Mouse (Mus musculus): ENCODE data around the gene Gm3233.
"Not testable (repeated sequence)": the region's sequence is repeated elsewhere in the genome, so short reads cannot be mapped to it uniquely, and the experiment has no call there.

Gene Gm3233

DNA sequence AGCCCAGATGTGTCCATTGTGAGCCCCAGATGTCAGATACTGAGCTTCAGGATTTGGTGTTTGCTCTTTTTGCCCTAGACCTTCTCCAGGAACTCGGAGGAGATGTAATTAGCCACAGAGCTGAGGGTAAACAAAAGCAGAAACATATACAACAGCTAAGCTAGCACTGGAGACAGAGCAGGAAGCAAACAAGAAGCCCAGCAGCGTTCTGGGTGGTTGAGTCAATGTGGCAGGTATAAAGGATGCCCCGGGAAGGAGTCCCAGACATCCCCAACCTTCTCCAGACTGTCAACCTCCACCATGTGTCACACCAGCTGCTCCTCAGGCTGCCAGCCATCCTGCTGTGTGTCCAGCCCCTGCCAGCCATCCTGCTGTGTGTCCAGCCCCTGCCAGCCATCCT, 33.3 kb downstream of the Gm3233 start, which contains the start of gene Gm10100:
Gm10100 (plus strand) TSS at position 301 of the 400 bp plus-strand sequence.
- no peak for DNase-seq

DNA sequence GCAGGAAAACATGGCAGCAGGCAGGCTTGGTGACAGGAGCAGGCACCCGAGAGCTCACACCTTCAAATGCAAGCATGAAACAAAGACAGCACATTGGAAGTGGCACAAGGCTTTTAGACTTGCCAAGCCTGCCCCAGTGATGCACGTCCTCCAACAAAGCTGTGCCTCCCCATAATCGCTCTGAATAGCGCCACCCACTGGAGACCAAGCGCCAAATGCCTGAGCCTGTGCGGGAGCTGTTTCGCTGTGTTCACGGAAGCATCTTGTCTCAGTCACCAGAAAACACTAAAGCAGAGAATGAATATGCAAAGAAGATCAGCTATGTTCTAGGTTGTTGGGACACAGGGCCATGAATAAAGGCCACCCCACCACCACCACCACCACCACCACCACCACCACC, 34.6 kb downstream of the Gm3233 start:
- DNase-seq, result no peak

DNA sequence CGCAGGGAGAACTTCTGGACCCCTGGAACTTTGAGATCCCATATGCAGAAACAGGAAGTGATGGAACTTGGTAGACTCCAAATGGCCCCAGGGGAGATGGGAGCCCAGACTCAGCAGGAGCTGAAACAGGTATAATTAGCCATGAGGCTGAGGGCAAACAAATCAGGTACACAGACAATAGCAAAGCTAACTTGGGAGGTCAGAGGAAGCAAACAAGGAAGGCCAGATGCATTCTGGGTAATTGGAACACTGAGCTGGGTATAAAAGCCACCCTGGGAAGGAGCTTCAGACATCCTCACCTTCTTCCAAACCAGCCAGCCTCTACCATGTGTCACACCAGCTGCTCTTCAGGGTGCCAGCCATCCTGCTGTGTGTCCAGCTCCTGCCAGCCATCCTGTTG, 39.2 kb downstream of the Gm3233 start, which contains the start of gene Krtap12-1:
Krtap12-1 (plus strand) TSS at position 301 of the 400 bp plus-strand sequence.
- not testable (repeated sequence) for DNase-seq

DNA sequence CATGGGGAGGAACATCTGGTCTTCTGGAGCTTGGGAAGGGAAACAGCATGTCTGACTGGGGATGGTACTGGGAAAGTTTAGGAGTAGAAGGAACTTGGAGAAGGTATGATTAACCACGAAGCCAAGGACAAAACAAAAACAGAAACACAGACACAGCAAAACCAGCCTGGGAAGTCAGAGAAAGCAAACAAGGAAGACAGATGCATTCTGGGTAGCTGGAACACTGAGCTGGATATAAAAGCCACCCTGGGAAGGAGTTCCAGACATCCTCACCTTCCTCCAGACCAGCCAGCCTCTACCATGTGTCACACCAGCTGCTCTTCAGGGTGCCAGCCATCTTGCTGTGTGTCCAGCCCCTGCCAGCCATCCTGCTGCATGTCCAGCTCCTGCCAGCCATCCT, 44.0 kb downstream of the Gm3233 start, which contains the start of gene Gm10142:
Gm10142 (plus strand) TSS at position 301 of the 400 bp plus-strand sequence.
- no peak for DNase-seq

DNA sequence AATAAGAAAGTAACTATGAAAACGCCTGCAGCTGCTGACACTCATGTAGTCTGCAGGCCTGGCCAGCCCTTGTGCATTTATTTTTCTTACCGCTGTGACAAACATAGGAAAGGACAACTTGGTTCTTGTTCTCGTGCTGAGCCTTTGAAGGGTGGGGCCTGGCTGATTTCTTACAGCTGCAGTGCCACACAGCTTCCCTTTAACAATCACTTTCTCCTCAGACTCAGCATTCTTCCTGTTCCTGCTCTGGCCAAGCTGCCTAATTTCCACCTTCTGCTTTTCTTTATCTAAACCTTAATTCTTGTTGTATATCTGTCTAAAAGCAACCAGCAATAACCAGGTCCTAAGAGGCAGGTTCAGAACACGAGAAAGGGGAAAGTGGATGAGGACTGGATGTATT, 45.7 kb downstream of the Gm3233 start:
- DNase-seq, result no peak

DNA sequence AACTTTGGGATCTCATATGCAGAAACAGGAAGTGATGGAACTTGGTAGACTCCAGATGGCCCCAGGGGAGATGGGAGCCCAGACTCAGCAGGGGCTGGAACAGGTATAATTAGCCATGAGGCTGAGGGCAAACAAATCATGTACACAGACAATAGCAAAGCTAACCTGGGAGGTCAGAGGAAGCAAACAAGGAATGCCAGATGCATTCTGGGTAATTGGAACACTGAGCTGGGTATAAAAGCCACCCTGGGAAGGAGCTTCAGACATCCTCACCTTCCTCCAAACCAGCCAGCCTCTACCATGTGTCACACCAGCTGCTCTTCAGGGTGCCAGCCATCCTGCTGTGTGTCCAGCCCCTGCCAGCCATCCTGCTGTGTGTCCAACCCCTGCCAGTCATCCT, 48.3 kb downstream of the Gm3233 start, which contains the start of gene Gm10024:
Gm10024 (plus strand) TSS at position 301 of the 400 bp plus-strand sequence.
- not testable (repeated sequence) for DNase-seq

DNA sequence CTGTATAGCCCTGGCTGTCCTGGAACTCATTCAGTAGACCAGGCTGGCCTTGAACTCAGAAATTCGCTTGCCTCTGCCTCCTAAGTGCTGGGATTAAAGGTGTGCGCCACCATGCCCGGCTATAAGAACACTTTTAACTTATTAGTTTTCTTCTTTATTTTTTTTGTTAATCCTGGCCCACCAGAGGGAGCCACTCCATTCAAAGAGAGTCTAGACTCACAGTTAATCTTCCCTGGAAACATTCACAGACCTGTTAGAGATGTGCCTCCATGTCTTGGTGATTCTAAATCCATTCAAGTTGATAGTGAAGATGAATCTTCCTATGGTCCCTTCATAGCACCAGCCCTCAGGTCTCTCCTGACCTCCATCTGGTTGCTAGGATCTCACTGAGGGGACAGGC, 49.7 kb downstream of the Gm3233 start:
- DNase-seq, result no peak
